Mouse (Mus musculus) C2C12 (cell line): ENCODE data around the gene Txndc12. TPM values are rescaled to one million over a fixed set of nuclear protein-coding genes. Genes with fewer than 3 reads are reported as not detected.

Experiments used
- H3K27me3 ChIP-seq: one replicate; pipeline ENCODE4 v1.6.1; 2011; ENCODE audit not compliant: control insufficient read depth, insufficient read depth, insufficient read length
- H3K36me3 ChIP-seq: one replicate; pipeline ENCODE4 v1.6.1; 2011; ENCODE audit not compliant: control insufficient read depth, insufficient read depth
- H3K4me3 ChIP-seq: one replicate; pipeline ENCODE4 v1.5.1; 2011; ENCODE audit warnings: mild to moderate bottlenecking, control low read depth; ENCODE audit not compliant: poor library complexity, insufficient read depth, severe bottlenecking
- H3K79me2 ChIP-seq: one replicate; pipeline ENCODE4 v1.6.1; 2011; ENCODE audit not compliant: control insufficient read depth, insufficient read depth
- H3K79me3 ChIP-seq: one replicate; pipeline ENCODE4 v1.6.1; 2011; ENCODE audit warnings: low read depth, control low read depth
- H3ac ChIP-seq: one replicate; pipeline ENCODE3; 2011; ENCODE audit warnings: low read depth; ENCODE audit not compliant: control insufficient read depth, insufficient read length
- CEBPB ChIP-seq: IDR thresholded peaks from one replicate; pipeline ENCODE4 v1.6.1; 2011; ENCODE audit warnings: low read depth, mild to moderate bottlenecking, control low read depth, moderate library complexity
- CTCF ChIP-seq: IDR thresholded peaks from one replicate; pipeline ENCODE4 v1.5.1; 2011; ENCODE audit not compliant: control insufficient read depth, insufficient read depth, insufficient read length
- FOSL1 ChIP-seq: IDR thresholded peaks from one replicate; pipeline ENCODE4 v1.8.0; 2011; ENCODE audit warnings: mild to moderate bottlenecking, low read length; ENCODE audit not compliant: poor library complexity, insufficient read depth, severe bottlenecking
- MAX ChIP-seq: IDR thresholded peaks from one replicate; pipeline ENCODE4 v1.6.1; 2011; ENCODE audit warnings: mild to moderate bottlenecking, control low read depth
- MYOD1 ChIP-seq: IDR thresholded peaks from one replicate; pipeline ENCODE4 v1.6.1; 2011; ENCODE audit warnings: low read depth; ENCODE audit not compliant: control insufficient read depth, insufficient read length
- MYOG ChIP-seq: IDR thresholded peaks from one replicate; pipeline ENCODE4 v1.6.1; 2011; ENCODE audit not compliant: control insufficient read depth, insufficient read length; ENCODE audit errors: extremely low read depth
- USF1 ChIP-seq: IDR thresholded peaks from one replicate; pipeline ENCODE4 v1.6.1; 2011; ENCODE audit warnings: low read depth, mild to moderate bottlenecking, control low read depth, moderate library complexity
- polyA plus RNA-seq: library from polyadenylated mRNA; unstranded; fragments of >200 nt; fragmentation: generic; extraction: Trizol; gene quantifications from one replicate; pipeline ENCODE4 v1.2.1, GENCODE M21; 2012; ENCODE audit warnings: missing spikeins

The Txndc12 gene
- polyA plus RNA-seq, 1 experiment = 51.1 TPM

DNA sequence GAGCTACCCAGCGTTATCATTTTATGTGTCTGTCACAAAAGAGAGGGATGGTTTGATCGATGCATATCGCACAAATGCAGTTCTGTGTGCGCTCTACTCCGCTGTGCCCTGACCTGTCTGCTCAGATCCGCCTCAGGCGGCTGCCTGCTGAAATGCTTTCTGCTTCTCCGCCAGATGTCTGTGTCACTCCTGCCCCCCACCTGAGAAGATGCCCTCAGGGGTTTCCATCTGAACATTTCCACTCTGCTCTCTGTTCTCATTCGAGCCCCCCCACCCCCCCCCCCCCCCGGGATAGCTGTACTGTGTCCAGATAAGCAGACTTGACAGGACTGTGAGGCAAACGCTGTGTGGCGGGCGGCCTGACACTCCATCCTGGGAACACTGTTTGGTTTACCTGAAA is 49.4 kb downstream of the Txndc12 start:
- no peaks in the 10 kb centered on the region for H3K79me2 ChIP-seq
- H3ac ChIP-seq = no peak overlapping the region
- TF ChIP-seq CTCF (no peak), MYOD1 (no peak)
- H3K4me3 ChIP-seq = no peak overlapping the region
- no peaks in the 10 kb centered on the region for H3K27me3 ChIP-seq
- H3K36me3 ChIP-seq = no peaks in the 10 kb centered on the region
- no peaks in the 10 kb centered on the region for H3K79me3 ChIP-seq

DNA sequence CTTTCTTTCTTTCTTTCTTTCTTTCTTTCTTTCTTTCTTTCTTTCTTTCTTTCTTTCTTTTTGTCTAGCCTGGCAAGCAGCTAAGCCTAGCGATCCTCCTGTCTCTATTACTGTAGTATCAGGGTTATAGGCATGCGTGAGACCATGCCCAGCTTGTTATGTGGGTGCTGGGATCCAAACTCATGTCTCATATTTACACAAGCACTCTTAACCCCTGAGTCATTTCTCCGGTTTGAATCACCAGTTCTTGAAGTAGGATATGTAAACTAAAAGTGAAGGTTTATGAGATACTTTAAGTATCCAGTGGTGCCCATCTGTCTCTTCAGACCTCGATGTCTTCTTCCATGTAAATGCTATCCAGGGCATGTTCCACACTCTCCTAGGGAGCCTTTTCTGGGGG is 53.1 kb downstream of the Txndc12 start:
- TF ChIP-seq USF1 (no peak), MAX (peak; percentile 29), FOSL1 (peak; percentile 58), CTCF (no peak), MYOD1 (no peak)
- Histone ChIP-seq H3ac (no peak overlapping the region), H3K36me3 (no peaks in the 10 kb centered on the region), H3K27me3 (no peaks in the 10 kb centered on the region), H3K79me2 (no peaks in the 10 kb centered on the region), H3K4me3 (no peak overlapping the region), H3K79me3 (no peaks in the 10 kb centered on the region)

DNA sequence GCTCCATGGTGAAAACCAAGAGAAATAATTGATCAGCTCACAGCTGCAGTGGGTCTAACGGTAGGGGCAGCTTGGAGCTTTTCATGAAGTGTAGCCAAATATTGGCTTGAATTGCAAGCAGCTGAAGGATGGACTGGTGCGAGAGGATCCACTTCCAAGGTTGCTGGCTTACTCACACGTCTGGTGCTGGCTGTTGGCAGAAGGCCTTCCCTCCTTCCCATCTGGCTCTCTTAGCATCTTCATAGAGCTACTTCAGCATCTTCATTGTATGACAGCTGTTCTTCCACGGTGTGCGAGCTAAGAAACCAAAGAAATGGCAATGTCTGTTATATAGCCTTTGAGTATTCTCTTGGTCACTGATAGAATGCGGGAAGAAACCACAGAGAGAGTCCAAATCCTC is 56.5 kb downstream of the Txndc12 start:
- H3K79me3 ChIP-seq = no peaks in the 10 kb centered on the region
- TF ChIP-seq MAX = no peak
- no peak for TF ChIP-seq CEBPB
- no peak for TF ChIP-seq FOSL1
- no peak for TF ChIP-seq CTCF
- TF ChIP-seq MYOG = no peak
- no peak for TF ChIP-seq MYOD1
- TF ChIP-seq USF1 = no peak
- H3K36me3 ChIP-seq = no peaks in the 10 kb centered on the region
- H3K4me3 ChIP-seq = no peak overlapping the region
- H3K27me3 ChIP-seq = no peaks in the 10 kb centered on the region
- H3ac ChIP-seq = no peak overlapping the region
- H3K79me2 ChIP-seq = no peaks in the 10 kb centered on the region

DNA sequence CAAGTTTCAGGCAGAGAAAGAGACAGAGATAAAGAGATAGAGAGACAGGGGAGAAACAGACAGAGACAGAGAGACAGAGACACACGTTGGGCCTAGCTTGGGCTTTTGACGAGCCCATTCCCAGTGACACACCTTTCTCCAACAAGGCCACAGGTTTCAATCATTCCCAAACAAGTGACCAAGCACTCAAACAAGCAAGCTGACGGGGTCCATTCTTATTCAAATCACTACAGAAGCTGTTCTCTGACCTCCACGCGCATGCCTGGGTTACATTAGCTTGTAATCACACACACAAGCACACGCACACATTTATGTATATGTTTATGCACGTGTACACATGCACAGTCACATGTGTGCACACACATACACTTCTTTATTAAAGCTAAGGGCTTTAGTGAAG is 66.0 kb downstream of the Txndc12 start:
- H3K27me3 ChIP-seq = no peaks in the 10 kb centered on the region
- no peaks in the 10 kb centered on the region for H3K36me3 ChIP-seq
- H3K79me2 ChIP-seq = no peaks in the 10 kb centered on the region
- no peak overlapping the region for H3ac ChIP-seq
- TF ChIP-seq FOSL1 (no peak), MAX (no peak), CEBPB (no peak), USF1 (no peak), MYOG (no peak), MYOD1 (no peak), CTCF (no peak)
- H3K4me3 ChIP-seq = no peak overlapping the region
- no peaks in the 10 kb centered on the region for H3K79me3 ChIP-seq

DNA sequence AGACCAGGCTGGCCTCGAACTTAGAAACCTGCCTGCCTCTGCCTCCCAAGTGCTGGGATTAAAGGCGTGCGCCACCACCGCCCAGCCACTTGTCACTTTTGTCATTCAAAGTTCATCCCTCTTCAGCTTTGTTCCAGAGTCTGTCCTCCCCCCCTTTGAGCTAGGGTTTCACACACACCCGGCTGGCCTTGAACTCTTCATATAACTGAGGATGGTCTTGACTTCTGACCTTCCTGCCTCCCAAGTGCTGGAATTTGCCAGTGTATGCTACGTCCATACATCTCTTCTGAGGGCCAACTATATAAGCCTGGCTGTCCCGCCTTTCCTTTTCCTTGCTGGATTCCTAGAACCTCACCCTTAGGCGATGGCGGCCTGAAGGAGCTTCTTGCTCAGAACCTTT is 68.5 kb downstream of the Txndc12 start:
- no peaks in the 10 kb centered on the region for H3K79me2 ChIP-seq

GRCm38 (mm10) chr4:108903346-108903745 is 68.9 kb downstream of the Txndc12 start:
- no peaks in the 10 kb centered on the region for H3K27me3 ChIP-seq
- no peaks in the 10 kb centered on the region for H3K79me2 ChIP-seq
- no peaks in the 10 kb centered on the region for H3K36me3 ChIP-seq
- no peak overlapping the region for H3K4me3 ChIP-seq
- H3K79me3 ChIP-seq = no peaks in the 10 kb centered on the region
- H3ac ChIP-seq = no peak overlapping the region
- TF ChIP-seq MAX = no peak

More for the DNA sequence above, 68.5 kb downstream of the Txndc12 start:
- TF ChIP-seq MYOG (no peak), CTCF (no peak), MYOD1 (no peak), USF1 (no peak), CEBPB (no peak), MAX (no peak), FOSL1 (no peak)
- Histone ChIP-seq H3K27me3 (no peaks in the 10 kb centered on the region), H3ac (no peak overlapping the region), H3K36me3 (no peaks in the 10 kb centered on the region), H3K79me3 (no peaks in the 10 kb centered on the region), H3K4me3 (no peak overlapping the region)

- Histone ChIP-seq H3K4me3 (no peak overlapping the region), H3ac (no peak overlapping the region), H3K27me3 (no peaks in the 10 kb centered on the region), H3K79me3 (no peaks in the 10 kb centered on the region), H3K36me3 (no peaks in the 10 kb centered on the region), H3K79me2 (no peaks in the 10 kb centered on the region)
- TF ChIP-seq USF1 = no peak
These were observed 69.7 kb downstream of the Txndc12 start for GRCm38 (mm10) chr4:108904076-108904475.
